Mouse (Mus musculus) intestine, embryonic 14.5 days (tissue): ENCODE measurements around the gene Ascl2. TPM values are rescaled to one million over a fixed set of nuclear protein-coding genes. Genes with fewer than 3 reads are reported as not detected.

Experiments used
- ATAC-seq: fragments of 200-750 bp; cut with Nextera tagmentation; replicated peaks from 2 replicates; pipeline ENCODE4 v1.8.0; 2017; ENCODE audit warnings: low read depth, moderate number of reproducible peaks, moderate TSS enrichment, moderate library complexity; ENCODE audit not compliant: low FRiP score, low TSS enrichment
- DNase-seq: peaks from one replicate; pipeline ENCODE4 v3.0.0-alpha.2; 2018; ENCODE audit warnings: low spot score
- H3K27ac ChIP-seq: fragments of 300-500 bp; sonication (generic); 2 replicates; pipeline ENCODE4 v1.5.1; 2014; ENCODE audit warnings: low read depth, mild to moderate bottlenecking, control low read depth
- H3K27me3 ChIP-seq: fragments of 300-500 bp; sonication (generic); replicated peaks from 2 replicates; pipeline ENCODE4 v1.6.1; 2014; ENCODE audit warnings: low read length, control low read depth; ENCODE audit not compliant: control insufficient read depth, insufficient read depth
- H3K36me3 ChIP-seq: fragments of 300-500 bp; sonication (generic); 2 replicates; pipeline ENCODE4 v1.6.1; 2014; ENCODE audit warnings: low read length, control low read depth; ENCODE audit not compliant: control insufficient read depth, insufficient read depth
- H3K4me1 ChIP-seq: fragments of 300-500 bp; sonication (generic); replicated peaks from 2 replicates; pipeline ENCODE4 v1.6.1; 2014; ENCODE audit warnings: low read length, control low read depth, mixed read lengths; ENCODE audit not compliant: control insufficient read depth, insufficient read depth
- H3K4me2 ChIP-seq: fragments of 300-500 bp; sonication (generic); 2 replicates; pipeline ENCODE4 v1.6.1; 2014; ENCODE audit warnings: low read length
- H3K4me3 ChIP-seq: fragments of 300-500 bp; sonication (generic); 2 replicates; pipeline ENCODE4 v1.5.1; 2014; ENCODE audit warnings: low read depth, low read length, control low read depth, mixed read lengths
- H3K9ac ChIP-seq: fragments of 300-500 bp; sonication (generic); 2 replicates; pipeline ENCODE4 v1.6.1; 2014; ENCODE audit warnings: mild to moderate bottlenecking, low read length
- H3K9me3 ChIP-seq: fragments of 300-500 bp; sonication (generic); 2 replicates; pipeline ENCODE4 v1.6.1; 2016; ENCODE audit warnings: low read length, control low read depth; ENCODE audit not compliant: control insufficient read depth
- WGBS: fragments of 180-500 bp; shearing (Covaris S2); extraction: QIAGEN DNeasy Blood & Tissue Kit; methylation state at CpG from one replicate; pipeline ENCODE4 v1.1.7; 2014; 5-methylcytosine and 5-hydroxymethylcytosine counted together
- polyA plus RNA-seq: library from polyadenylated mRNA; unstranded; fragments of >200 nt; fragmentation: Nextera tagmentation; extraction: Ambion mirVana; gene quantifications from 2 replicates; pipeline ENCODE4 v1.2.1, GENCODE M21; 2014

The Ascl2 gene
- 11.3 and 13.9 TPM in 2 replicates for polyA plus RNA-seq

- under 1% methylated on average over 51 of the region's 51 CpGs for WGBS
- Histone ChIP-seq H3K36me3 (no peaks in the 10 kb centered on the region), H3K27ac (no peak within 1 kb of the TSS), H3K9ac (peak within 1 kb of the TSS; percentile 27; the same call in 1 of the 2 replicates), H3K9me3 (no peaks in the 10 kb centered on the region), H3K27me3 (peaks cover 76% of the 10 kb centered on the region), H3K4me2 (peak within 1 kb of the TSS; percentile 94), H3K4me1 (peaks cover 13% of the 10 kb centered on the region), H3K4me3 (peak within 1 kb of the TSS; percentile 45)
- ATAC-seq (peak; percentile 45), DNase-seq (peak; percentile 74)
Observed at GRCm38 (mm10) chr7:142968809-142969511, at the start of gene Ascl2. Gene Ascl2, minus strand, starts transcription at chr7:142969264.

GRCm38 (mm10) chr7:143017181-143017580, 48.1 kb upstream of the Ascl2 start:
- H3K9me3 ChIP-seq: no peaks in the 10 kb centered on the region
- 78% methylated on average over 4 of the region's 4 CpGs for WGBS
- no peaks in the 10 kb centered on the region for H3K27me3 ChIP-seq
- peak overlapping the region; percentile 34; the same call in 1 of the 2 replicates for H3K27ac ChIP-seq
- no peaks in the 10 kb centered on the region for H3K36me3 ChIP-seq
- H3K4me3 ChIP-seq: no peak overlapping the region
- DNase-seq (no peak), ATAC-seq (no peak)
- H3K9ac ChIP-seq: no peak overlapping the region
- peaks cover 32% of the 10 kb centered on the region for H3K4me1 ChIP-seq
- H3K4me2 ChIP-seq: no peak overlapping the region

- peak; percentile 11; the same call in 1 of the 2 replicates for ATAC-seq
- WGBS: 56% methylated on average over 9 of the region's 9 CpGs
- Histone ChIP-seq H3K27me3 (no peaks in the 10 kb centered on the region), H3K4me1 (peaks cover 37% of the 10 kb centered on the region), H3K4me3 (no peak overlapping the region), H3K36me3 (no peaks in the 10 kb centered on the region), H3K9ac (no peak overlapping the region), H3K9me3 (no peaks in the 10 kb centered on the region), H3K4me2 (no peak overlapping the region), H3K27ac (peak overlapping the region; percentile 34; the same call in 1 of the 2 replicates)
- no peak for DNase-seq
Observed at GRCm38 (mm10) chr7:143016424-143017142, 47.5 kb upstream of the Ascl2 start.

- peak overlapping the region; percentile 34; the same call in 1 of the 2 replicates for H3K27ac ChIP-seq
- H3K4me1 ChIP-seq: peaks cover 44% of the 10 kb centered on the region
- no peak overlapping the region for H3K4me3 ChIP-seq
- H3K9ac ChIP-seq: no peak overlapping the region
- no peaks in the 10 kb centered on the region for H3K27me3 ChIP-seq
- 16% methylated on average over 1 of the region's 1 CpGs for WGBS
- ATAC-seq (peak; percentile 83), DNase-seq (peak; percentile 75)
- no peaks in the 10 kb centered on the region for H3K9me3 ChIP-seq
- H3K36me3 ChIP-seq: no peaks in the 10 kb centered on the region
- no peak overlapping the region for H3K4me2 ChIP-seq
Observed at GRCm38 (mm10) chr7:143015755-143016423, 46.8 kb upstream of the Ascl2 start.

GRCm38 (mm10) chr7:143014862-143015659, 46.0 kb upstream of the Ascl2 start:
- peak overlapping the region; percentile 34; the same call in 1 of the 2 replicates for H3K27ac ChIP-seq
- DNase-seq (no peak), ATAC-seq (no peak)
- no peaks in the 10 kb centered on the region for H3K36me3 ChIP-seq
- no peak overlapping the region for H3K4me2 ChIP-seq
- peaks cover 51% of the 10 kb centered on the region for H3K4me1 ChIP-seq
- WGBS: 86% methylated on average over 7 of the region's 7 CpGs
- no peak overlapping the region for H3K9ac ChIP-seq
- no peak overlapping the region for H3K4me3 ChIP-seq
- H3K27me3 ChIP-seq: no peaks in the 10 kb centered on the region
- H3K9me3 ChIP-seq: no peaks in the 10 kb centered on the region

GRCm38 (mm10) chr7:143013420-143014178, 44.5 kb upstream of the Ascl2 start:
- Histone ChIP-seq H3K27me3 (no peaks in the 10 kb centered on the region), H3K9ac (no peak overlapping the region), H3K4me2 (no peak overlapping the region), H3K27ac (peak overlapping the region; percentile 33; the same call in 1 of the 2 replicates), H3K4me3 (no peak overlapping the region), H3K9me3 (no peaks in the 10 kb centered on the region), H3K36me3 (no peaks in the 10 kb centered on the region), H3K4me1 (peaks cover 64% of the 10 kb centered on the region)
- DNase-seq (no peak), ATAC-seq (no peak)
- WGBS: 73% methylated on average over 8 of the region's 8 CpGs

- WGBS: 50% methylated on average over 5 of the region's 5 CpGs
- Histone ChIP-seq H3K4me3 (no peak overlapping the region), H3K4me2 (no peak overlapping the region), H3K27me3 (no peaks in the 10 kb centered on the region), H3K9ac (no peak overlapping the region), H3K27ac (peak overlapping the region; percentile 18; the same call in 1 of the 2 replicates), H3K9me3 (no peaks in the 10 kb centered on the region), H3K4me1 (peaks cover 77% of the 10 kb centered on the region), H3K36me3 (no peaks in the 10 kb centered on the region)
- DNase-seq: no peak
- ATAC-seq: no peak
Observed at GRCm38 (mm10) chr7:143012230-143012875, 43.3 kb upstream of the Ascl2 start.
